Mouse (Mus musculus) liver, embryonic 14.5 days (tissue): ENCODE results near the gene Arl5c. TPM values are rescaled to one million over a fixed set of nuclear protein-coding genes. Genes with fewer than 3 reads are reported as not detected.
A peak's percentile ranks its signal among the peaks of the same experiment; 100 is the strongest.

Source experiments
- ATAC-seq: fragments of 200-750 bp; cut with Nextera tagmentation; 2 replicates; pipeline ENCODE4 v1.8.0; 2017; ENCODE audit warnings: moderate number of reproducible peaks, mild to moderate bottlenecking, moderate library complexity; ENCODE audit not compliant: insufficient read depth
- DNase-seq, 3 experiments: peaks; one replicate each; pipeline ENCODE4 v3.0.0-alpha.2; 2012 to 2013; ENCODE audit warnings: low read depth in 3 of 3, low spot score in 3 of 3
- H3K27ac ChIP-seq: fragments of 300-500 bp; sonication (generic); 2 replicates; pipeline ENCODE4 v1.5.1; 2014; ENCODE audit warnings: moderate library complexity, mild to moderate bottlenecking, control low read depth, inconsistent platforms
- H3K27me3 ChIP-seq: fragments of 300-500 bp; sonication (generic); 2 replicates; pipeline ENCODE4 v1.6.1; 2014; ENCODE audit warnings: mild to moderate bottlenecking, low read length, moderate library complexity; ENCODE audit not compliant: control insufficient read depth, insufficient read depth
- H3K36me3 ChIP-seq: fragments of 300-500 bp; sonication (generic); replicated peaks from 2 replicates; pipeline ENCODE4 v1.6.1; 2014; ENCODE audit warnings: low read depth; ENCODE audit not compliant: control insufficient read depth, insufficient read depth
- H3K4me1 ChIP-seq, 2 experiments: fragments of 200-500 bp in 1 of 2; fragments of 300-500 bp in 1 of 2; sonication (generic) in 1 of 2; replicated peaks; 2 replicates each; pipeline ENCODE4 v1.6.1; 2012 to 2014; ENCODE audit warnings: antibody characterized with exemption in 1 of 2, inconsistent platforms in 1 of 2, low read length in 1 of 2; ENCODE audit not compliant: control insufficient read depth in 2 of 2, insufficient read depth in 2 of 2
- H3K4me2 ChIP-seq: fragments of 300-500 bp; sonication (generic); 2 replicates; pipeline ENCODE4 v1.6.1; 2014; ENCODE audit warnings: low read depth, mild to moderate bottlenecking, control low read depth, moderate library complexity
- H3K4me3 ChIP-seq, 2 experiments: fragments of 200-500 bp in 1 of 2; fragments of 300-500 bp in 1 of 2; sonication (generic) in 1 of 2; 2 replicates each; pipeline ENCODE4 v1.5.1; 2012 to 2014; ENCODE audit warnings: low read depth in 2 of 2, low read length in 2 of 2, mild to moderate bottlenecking in 2 of 2, control low read depth in 1 of 2, inconsistent platforms in 1 of 2, moderate library complexity in 1 of 2; ENCODE audit not compliant: insufficient read depth in 1 of 2
- H3K9ac ChIP-seq: fragments of 300-500 bp; sonication (generic); replicated peaks from 2 replicates; pipeline ENCODE4 v1.6.1; 2014; ENCODE audit warnings: mild to moderate bottlenecking, control low read depth, moderate library complexity
- H3K9me3 ChIP-seq: fragments of 300-500 bp; sonication (generic); 2 replicates; pipeline ENCODE4 v1.6.1; 2016; ENCODE audit warnings: low read length, mixed read lengths; ENCODE audit not compliant: control insufficient read depth
- CTCF ChIP-seq: IDR thresholded peaks from 2 replicates; pipeline ENCODE4 v1.5.1; 2016; ENCODE audit warnings: antibody characterized with exemption, low read depth, control low read depth
- EP300 ChIP-seq: IDR thresholded peaks from 2 replicates; pipeline ENCODE4 v1.6.1; 2016; ENCODE audit warnings: antibody characterized with exemption, low read depth
- WGBS: fragments of 180-500 bp; shearing (Covaris S2); extraction: QIAGEN DNeasy Blood & Tissue Kit; methylation state at CpG from one replicate; pipeline ENCODE4 v1.1.7; 2014; ENCODE audit not compliant: insufficient replicate concordance; 5-methylcytosine and 5-hydroxymethylcytosine counted together
- polyA plus RNA-seq, 2 experiments: library from polyadenylated mRNA; depleted of rRNA in 1 of 2; stranded (reverse) in 1 of 2; unstranded in 1 of 2; fragments of >200 nt; fragmentation: Nextera tagmentation in 1 of 2; extraction: Ambion mirVana in 1 of 2; gene quantifications; 2 replicates each; pipeline versions ENCODE4 v1.2.1 to v1.2.3; 2012 to 2014

Arl5c gene
- polyA plus RNA-seq, 2 experiments: 2.2 to 6.4 TPM

- Histone ChIP-seq H3K4me1 (peaks cover 2 to 5% of the 10 kb centered on the region in 2 experiments; a peak in 3 of 4 replicates), H3K9me3 (no peaks in the 10 kb centered on the region), H3K9ac (peak overlapping the region; percentile 73), H3K36me3 (no peaks in the 10 kb centered on the region), H3K27me3 (peaks cover 24% of the 10 kb centered on the region), H3K27ac (peak overlapping the region; percentile 83), H3K4me2 (peak overlapping the region; percentile 84), H3K4me3 (peak overlapping the region; percentile 88 to 93)
- DNase-seq: peak; percentile 77 to 88 (median 79)
- ATAC-seq: peak; percentile 82
- WGBS: under 1% methylated on average over 42 of the region's 42 CpGs
- TF ChIP-seq CTCF (peak; percentile 88), EP300 (peak; percentile 30)
These were observed 8.1 kb downstream of the Arl5c start for GRCm38 (mm10) chr11:97987551-97988526.

GRCm38 (mm10) chr11:97986738-97987465 is 9.1 kb downstream of the Arl5c start:
- WGBS: 25% methylated on average over 17 of the region's 17 CpGs
- Histone ChIP-seq H3K27me3 (peaks cover 24% of the 10 kb centered on the region), H3K4me2 (peak overlapping the region; percentile 84), H3K9ac (no peak overlapping the region), H3K27ac (no peak overlapping the region), H3K4me1 (peaks cover 2 to 5% of the 10 kb centered on the region in 2 experiments; a peak in 3 of 4 replicates), H3K4me3 (peak overlapping the region in 1 of 2 experiments; percentile 93; a peak in 2 of 4 replicates), H3K36me3 (no peaks in the 10 kb centered on the region), H3K9me3 (no peaks in the 10 kb centered on the region)
- ATAC-seq (no peak), DNase-seq (no peak)
- TF ChIP-seq EP300: no peak
- no peak for TF ChIP-seq CTCF

GRCm38 (mm10) chr11:97985727-97986677 is 10.0 kb downstream of the Arl5c start, which contains the start of gene Plxdc1:
Gene Plxdc1, minus strand, starts transcription at chr11:97986444.
- no peaks in the 10 kb centered on the region for H3K9me3 ChIP-seq
- no peak for ATAC-seq
- peak within 1 kb of the TSS; percentile 84 for H3K4me2 ChIP-seq
- no peak within 1 kb of the TSS for H3K9ac ChIP-seq
- H3K4me1 ChIP-seq: peaks cover 2 to 5% of the 10 kb centered on the region in 2 experiments; a peak in 3 of 4 replicates
- DNase-seq: no peak
- TF ChIP-seq EP300 (no peak), CTCF (no peak)
- peak within 1 kb of the TSS; percentile 26 to 93 for H3K4me3 ChIP-seq
- peaks cover 24% of the 10 kb centered on the region for H3K27me3 ChIP-seq
- H3K36me3 ChIP-seq: no peaks in the 10 kb centered on the region
- no peak within 1 kb of the TSS for H3K27ac ChIP-seq
- WGBS: 3% methylated on average over 69 of the region's 74 CpGs

DNA sequence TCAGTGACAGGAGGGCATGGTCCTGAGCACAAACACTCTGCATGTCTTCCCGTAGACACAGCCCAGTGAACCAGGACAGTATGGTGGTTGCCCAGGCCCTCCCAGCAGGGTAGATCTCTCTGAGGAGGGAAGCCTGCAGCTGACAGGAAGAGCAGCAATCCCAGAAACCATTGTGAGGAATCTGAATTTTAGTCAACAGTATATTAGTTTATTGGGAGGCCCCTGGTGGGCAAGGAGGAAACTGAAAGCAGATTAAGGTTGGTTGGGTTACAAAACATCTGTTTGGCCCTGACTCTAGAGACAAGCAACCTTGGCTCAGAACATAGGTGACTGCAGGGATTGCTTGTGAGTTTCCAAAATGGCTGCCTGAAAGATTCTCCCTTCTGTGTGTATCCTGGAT is 12.0 kb downstream of the Arl5c start:
- no peak for ATAC-seq
- H3K9me3 ChIP-seq: no peaks in the 10 kb centered on the region

More for the DNA sequence above, 12.0 kb downstream of the Arl5c start:
- no peak overlapping the region for H3K27ac ChIP-seq
- no peak overlapping the region for H3K4me3 ChIP-seq
- H3K36me3 ChIP-seq: no peaks in the 10 kb centered on the region
- no peak for DNase-seq
- no peak overlapping the region for H3K9ac ChIP-seq
- no peak overlapping the region for H3K4me2 ChIP-seq
- no peaks in the 10 kb centered on the region for H3K4me1 ChIP-seq
- peaks cover 24% of the 10 kb centered on the region for H3K27me3 ChIP-seq
- 58% methylated on average over 1 of the region's 1 CpGs for WGBS
- TF ChIP-seq CTCF (no peak), EP300 (no peak)
